Mouse (Mus musculus) hindbrain, embryonic 16.5 days (tissue): ENCODE measurements around the gene Pla2g1b. TPM values are rescaled to one million over a fixed set of nuclear protein-coding genes. Genes with fewer than 3 reads are reported as not detected.

Experiments used
- ATAC-seq: fragments of 200-750 bp; cut with Nextera tagmentation; 2 replicates; pipeline ENCODE4 v1.8.0; 2017; ENCODE audit warnings: moderate TSS enrichment, moderate library complexity
- H3K27ac ChIP-seq: fragments of 300-500 bp; sonication (generic); 2 replicates; pipeline ENCODE4 v1.5.1; 2014; ENCODE audit warnings: low read depth, mild to moderate bottlenecking, control low read depth, low read length, moderate library complexity
- H3K27me3 ChIP-seq: fragments of 300-500 bp; sonication (generic); replicated peaks from 2 replicates; pipeline ENCODE4 v1.6.1; 2014; ENCODE audit warnings: low read length; ENCODE audit not compliant: control insufficient read depth, insufficient read depth
- H3K36me3 ChIP-seq: fragments of 300-500 bp; sonication (generic); 2 replicates; pipeline ENCODE4 v1.6.1; 2014; ENCODE audit warnings: mild to moderate bottlenecking, low read length, moderate library complexity, mixed read lengths; ENCODE audit not compliant: control insufficient read depth, insufficient read depth
- H3K4me1 ChIP-seq: fragments of 300-500 bp; sonication (generic); 2 replicates; pipeline ENCODE4 v1.6.1; 2014; ENCODE audit warnings: low read depth, low read length; ENCODE audit not compliant: control insufficient read depth, insufficient read depth
- H3K4me2 ChIP-seq: fragments of 300-500 bp; sonication (generic); 2 replicates; pipeline ENCODE4 v1.6.1; 2014; ENCODE audit warnings: mild to moderate bottlenecking, low read length, control low read depth, moderate library complexity
- H3K4me3 ChIP-seq: fragments of 300-500 bp; sonication (generic); 2 replicates; pipeline ENCODE4 v1.5.1; 2014; ENCODE audit warnings: mild to moderate bottlenecking, low read length, control low read depth, moderate library complexity
- H3K9ac ChIP-seq: fragments of 300-500 bp; sonication (generic); 2 replicates; pipeline ENCODE4 v1.6.1; 2014; ENCODE audit warnings: low read depth, mild to moderate bottlenecking, control low read depth, low read length, moderate library complexity
- H3K9me3 ChIP-seq: fragments of 300-500 bp; sonication (generic); 2 replicates; pipeline ENCODE4 v1.6.1; 2014; ENCODE audit warnings: mild to moderate bottlenecking, low read length, moderate library complexity; ENCODE audit not compliant: control insufficient read depth
- WGBS: fragments of 180-500 bp; shearing (Covaris S2); extraction: QIAGEN DNeasy Blood & Tissue Kit; methylation state at CpG from one replicate; pipeline ENCODE4 v1.1.7; 2014; 5-methylcytosine and 5-hydroxymethylcytosine counted together
- polyA plus RNA-seq: library from polyadenylated mRNA; unstranded; fragments of >200 nt; fragmentation: Nextera tagmentation; extraction: Ambion mirVana; gene quantifications from 2 replicates; pipeline ENCODE4 v1.2.1, GENCODE M21; 2015

Gene Pla2g1b
- polyA plus RNA-seq, 1 experiment from 2014 or later, result not detected

DNA sequence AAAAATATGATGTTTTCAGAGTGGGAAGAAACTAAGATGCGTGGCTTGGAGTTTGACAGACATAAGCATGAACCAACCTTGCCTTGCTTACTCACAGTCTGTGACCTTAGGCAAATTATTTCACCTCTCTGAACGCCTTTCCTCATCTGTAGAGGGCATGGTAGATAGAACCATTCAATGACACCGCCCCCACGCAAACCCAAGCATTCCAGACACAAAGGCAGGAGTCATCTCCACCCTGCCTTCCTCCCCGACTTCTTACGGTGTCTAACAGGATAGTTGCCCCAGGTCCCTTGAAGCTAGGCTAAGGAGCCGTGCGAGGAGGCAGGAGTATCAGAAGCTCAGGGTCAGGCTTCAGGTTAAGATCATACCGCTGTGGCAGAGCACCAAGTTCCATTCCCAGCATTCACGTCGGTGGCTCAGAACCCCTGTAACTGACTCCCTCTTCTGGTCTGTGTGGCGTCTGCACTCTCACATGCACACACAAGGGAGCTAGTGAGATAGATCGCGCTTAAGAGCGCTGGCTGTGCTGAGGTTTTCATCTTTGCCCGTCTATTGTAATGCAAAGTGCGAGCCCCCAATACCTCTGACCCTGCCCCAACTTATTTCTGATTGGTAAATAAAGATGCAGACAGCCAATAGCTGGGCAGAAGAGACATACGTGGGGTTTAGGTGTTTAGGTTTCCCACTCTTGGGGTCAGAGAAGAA lies 1.5 kb upstream of the Pla2g1b start:
- H3K4me2 ChIP-seq, result no peak overlapping the region
- H3K36me3 ChIP-seq, result no peaks in the 10 kb centered on the region
- WGBS, result 83% methylated on average over 18 of the region's 18 CpGs
- no peak overlapping the region for H3K9ac ChIP-seq
- no peaks in the 10 kb centered on the region for H3K9me3 ChIP-seq
- H3K27ac ChIP-seq, result no peak overlapping the region
- ATAC-seq, result no peak
- no peaks in the 10 kb centered on the region for H3K4me1 ChIP-seq
- no peaks in the 10 kb centered on the region for H3K27me3 ChIP-seq
- H3K4me3 ChIP-seq, result no peak overlapping the region

GRCm38 (mm10) chr5:115469791-115470190 lies 3.7 kb downstream of the Pla2g1b start:
- Histone ChIP-seq H3K9me3 (no peaks in the 10 kb centered on the region), H3K36me3 (no peaks in the 10 kb centered on the region), H3K4me3 (no peak overlapping the region), H3K4me2 (no peak overlapping the region), H3K27ac (no peak overlapping the region), H3K4me1 (no peaks in the 10 kb centered on the region), H3K9ac (no peak overlapping the region), H3K27me3 (no peaks in the 10 kb centered on the region)
- ATAC-seq, result no peak
- 73% methylated on average over 6 of the region's 6 CpGs for WGBS

- 0 out of 2 replicates have a peak, but pooled peaks have one; percentile 37 for ATAC-seq
- H3K4me3 ChIP-seq, result no peak overlapping the region
Measured at GRCm38 (mm10) chr5:115470766-115471531, 4.9 kb downstream of the Pla2g1b start.

GRCm38 (mm10) chr5:115473191-115473590 lies 7.1 kb downstream of the Pla2g1b start:
- Histone ChIP-seq H3K27me3 (no peaks in the 10 kb centered on the region), H3K9ac (no peak overlapping the region), H3K9me3 (no peaks in the 10 kb centered on the region), H3K4me2 (no peak overlapping the region), H3K4me1 (peaks cover 4% of the 10 kb centered on the region), H3K36me3 (no peaks in the 10 kb centered on the region), H3K27ac (no peak overlapping the region), H3K4me3 (no peak overlapping the region)
- no peak for ATAC-seq
- WGBS, result 72% methylated on average over 10 of the region's 10 CpGs

More at GRCm38 (mm10) chr5:115470766-115471531, 4.9 kb downstream of the Pla2g1b start:
- 33% methylated on average over 20 of the region's 20 CpGs for WGBS
- no peak overlapping the region for H3K9ac ChIP-seq
- H3K27ac ChIP-seq, result no peak overlapping the region
- H3K9me3 ChIP-seq, result no peaks in the 10 kb centered on the region
- no peaks in the 10 kb centered on the region for H3K36me3 ChIP-seq
- H3K4me1 ChIP-seq, result peaks cover 4% of the 10 kb centered on the region
- peak overlapping the region; percentile 24 for H3K4me2 ChIP-seq
- H3K27me3 ChIP-seq, result no peaks in the 10 kb centered on the region

- no peak overlapping the region for H3K27ac ChIP-seq
- no peak overlapping the region for H3K4me2 ChIP-seq
- 75% methylated on average over 22 of the region's 22 CpGs for WGBS
- peaks cover 4% of the 10 kb centered on the region for H3K4me1 ChIP-seq
- H3K9me3 ChIP-seq, result no peaks in the 10 kb centered on the region
- H3K4me3 ChIP-seq, result no peak overlapping the region
- no peak for ATAC-seq
- H3K9ac ChIP-seq, result no peak overlapping the region
- no peaks in the 10 kb centered on the region for H3K27me3 ChIP-seq
- H3K36me3 ChIP-seq, result no peaks in the 10 kb centered on the region
Measured at GRCm38 (mm10) chr5:115474174-115474828, 8.2 kb downstream of the Pla2g1b start.

- no peaks in the 10 kb centered on the region for H3K9me3 ChIP-seq
- peak overlapping the region; percentile 66 for H3K9ac ChIP-seq
- 14% methylated on average over 22 of the region's 22 CpGs for WGBS
- H3K4me3 ChIP-seq, result peak overlapping the region; percentile 46
- H3K27ac ChIP-seq, result peak overlapping the region; percentile 47; the same call in 1 of the 2 replicates
- peak; percentile 89 for ATAC-seq
- H3K36me3 ChIP-seq, result no peaks in the 10 kb centered on the region
- H3K27me3 ChIP-seq, result no peaks in the 10 kb centered on the region
- peaks cover 8% of the 10 kb centered on the region for H3K4me1 ChIP-seq
- H3K4me2 ChIP-seq, result peak overlapping the region; percentile 69
Measured at GRCm38 (mm10) chr5:115475337-115476106, 9.5 kb downstream of the Pla2g1b start.

DNA sequence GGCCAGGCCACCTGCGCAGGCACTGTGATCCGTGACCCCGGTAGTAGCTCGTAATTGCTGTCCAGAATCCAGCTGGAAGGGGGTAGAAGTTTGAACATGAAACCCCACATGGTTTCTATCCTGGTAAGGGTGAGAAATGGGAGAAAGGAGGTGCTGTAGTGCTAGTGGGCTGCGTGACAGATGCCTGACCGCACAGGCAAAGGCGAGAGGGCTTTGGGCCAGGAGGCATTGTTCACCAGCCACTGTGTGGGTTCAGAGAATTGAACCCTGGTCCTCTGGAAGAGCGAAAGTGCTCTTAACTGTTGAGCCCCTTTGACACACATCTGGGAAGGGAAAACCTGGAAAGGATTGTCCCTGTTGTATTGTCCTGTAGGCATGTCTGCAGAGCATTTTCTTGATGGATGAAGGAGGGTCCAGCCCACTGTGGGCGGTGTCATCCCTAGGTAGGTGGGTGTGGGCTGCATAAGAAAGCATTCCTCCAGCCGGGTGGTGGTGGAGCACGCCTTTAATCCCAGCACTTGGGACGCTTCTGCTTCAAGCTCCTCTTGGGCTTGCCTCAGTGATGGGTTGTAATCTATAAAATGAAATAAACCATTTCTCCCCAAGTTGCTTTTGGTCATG lies 10.2 kb downstream of the Pla2g1b start:
- Histone ChIP-seq H3K36me3 (no peaks in the 10 kb centered on the region), H3K27ac (no peak overlapping the region), H3K27me3 (no peaks in the 10 kb centered on the region), H3K9me3 (no peaks in the 10 kb centered on the region), H3K9ac (peak overlapping the region; percentile 66), H3K4me2 (peak overlapping the region; percentile 69), H3K4me3 (peak overlapping the region; percentile 46), H3K4me1 (peaks cover 8% of the 10 kb centered on the region)
- WGBS, result 34% methylated on average over 12 of the region's 12 CpGs
- ATAC-seq, result peak; percentile 51

- Histone ChIP-seq H3K27me3 (no peaks in the 10 kb centered on the region), H3K4me2 (no peak overlapping the region)
Measured at GRCm38 (mm10) chr5:115479561-115479960, 13.5 kb downstream of the Pla2g1b start.

More at GRCm38 (mm10) chr5:115479561-115479960, 13.5 kb downstream of the Pla2g1b start:
- H3K4me3 ChIP-seq, result no peak overlapping the region
- no peak for ATAC-seq
- H3K9ac ChIP-seq, result no peak overlapping the region
- no peaks in the 10 kb centered on the region for H3K36me3 ChIP-seq
- H3K9me3 ChIP-seq, result no peaks in the 10 kb centered on the region
- peaks cover 19% of the 10 kb centered on the region for H3K4me1 ChIP-seq
- WGBS, result 42% methylated on average over 15 of the region's 15 CpGs
- no peak overlapping the region for H3K27ac ChIP-seq
